Mouse (Mus musculus): ENCODE data around the gene Kdelc2. TPM values are rescaled to one million over a fixed set of nuclear protein-coding genes. Genes with fewer than 3 reads are reported as not detected.

The Kdelc2 gene
- polyA plus RNA-seq, 1 experiment from 2014 or later, result 22.8 TPM

Small RNAs within 50 kb of the gene (microRNA-seq; reads per million reads assigned to microRNA genes)
- not detected for gene Mir130c

Other genes with a start within 250 kb of the Kdelc2 start
- gene Ddx10, start 136.0 kb upstream of the Kdelc2 start, polyA plus RNA-seq (2015; fragmentation: Nextera tagmentation; extraction: Ambion mirVana), result 14.8 and 17.5 TPM in 2 replicates
- 0.31 and 0.93 TPM in 2 replicates for gene Exph5, start 82.4 kb upstream of the Kdelc2 start, polyA plus RNA-seq (2015; fragmentation: Nextera tagmentation; extraction: Ambion mirVana)
- gene 4930550C14Rik, start 18.3 kb downstream of the Kdelc2 start, polyA plus RNA-seq (2015; fragmentation: Nextera tagmentation; extraction: Ambion mirVana), result 0.86 and 1.2 TPM in 2 replicates
- gene Atm, start 152.7 kb downstream of the Kdelc2 start, polyA plus RNA-seq (2015; fragmentation: Nextera tagmentation; extraction: Ambion mirVana), result 7.3 and 8.6 TPM in 2 replicates
- gene Npat, start 153.0 kb downstream of the Kdelc2 start, polyA plus RNA-seq (2015; fragmentation: Nextera tagmentation; extraction: Ambion mirVana), result 10.7 and 12.1 TPM in 2 replicates
- 189 and 222 TPM in 2 replicates for gene Acat1, start 226.4 kb downstream of the Kdelc2 start, polyA plus RNA-seq (2015; fragmentation: Nextera tagmentation; extraction: Ambion mirVana)

Data from heart, embryonic 15.5 days (tissue).